Mouse (Mus musculus) right cerebral cortex, adult 18-20 months (tissue): ENCODE measurements at regions not wholly inside any gene's neighbourhood (a gene's known extent, or its start where the extent isn't known, plus 50 kb on each side); places are given as distances from the start of the nearest gene placed in this dataset.
"Not testable (repeated sequence)": the region's sequence is repeated elsewhere in the genome, so short reads cannot be mapped to it uniquely, and the experiment has no call there.

Experiments
- DNase-seq: peaks from one replicate; pipeline ENCODE4 v3.0.0; 2022; ENCODE audit warnings: mixed read lengths

- DNase-seq: not testable (repeated sequence)
Observed at GRCm38 (mm10) chr9:5718585-5718984, 373.4 kb downstream of the Casp12 start.

GRCm38 (mm10) chr9:5728843-5729242 is 383.6 kb downstream of the Casp12 start:
- DNase-seq: no peak

- DNase-seq: no peak
Observed at GRCm38 (mm10) chr9:5752686-5753301, 407.6 kb downstream of the Casp12 start.

GRCm38 (mm10) chr9:5753785-5754184 is 408.6 kb downstream of the Casp12 start:
- DNase-seq: no peak

GRCm38 (mm10) chr9:5761215-5761614 is 407.2 kb upstream of the Pdgfd start:
- DNase-seq: no peak

- DNase-seq: no peak
Observed at GRCm38 (mm10) chr9:5769927-5770326, 398.5 kb upstream of the Pdgfd start.

- no peak for DNase-seq
Observed at GRCm38 (mm10) chr9:5771158-5771557, 397.2 kb upstream of the Pdgfd start.
